Mouse (Mus musculus): ENCODE results near the gene Hoxa6.

DNA sequence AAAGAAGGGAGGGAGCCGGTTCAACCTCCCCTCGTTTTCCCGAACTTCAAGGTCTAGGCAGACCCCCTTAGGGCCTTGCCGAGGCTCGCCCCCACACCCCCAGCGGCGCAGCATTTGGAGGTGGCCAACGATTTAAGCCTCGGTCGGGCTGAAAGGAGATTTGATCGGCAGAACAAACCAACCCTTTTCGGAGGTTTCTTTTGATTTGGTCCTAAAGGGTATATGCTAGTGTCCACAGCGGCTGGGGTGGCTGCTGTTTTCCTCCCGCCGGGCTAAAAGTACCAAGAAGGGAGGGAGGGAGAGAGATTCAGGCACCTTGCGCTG, 40.9 kb upstream of the Hoxa6 start:
- no peak for TF ChIP-seq CTCF (IDR thresholded peaks at IDR 0.05; ENCODE audit: low read depth, low read length)
- TF ChIP-seq POLR2A (IDR thresholded peaks at IDR 0.05; ENCODE audit: insufficient read depth, low read length): no peak

Measured in ES-Bruce4 (cell line).